Mouse (Mus musculus): ENCODE data around the gene Lekr1. TPM values are rescaled to one million over a fixed set of nuclear protein-coding genes. Genes with fewer than 3 reads are reported as not detected.

Gene Lekr1
- total and polyA plus RNA-seq, 3 experiments = 1.8 to 2.5 TPM; not detected in 1

GRCm38 (mm10) chr3:65858118-65858517, 192.1 kb downstream of the Lekr1 start:
- H3K9ac ChIP-seq (ENCODE audit: control insufficient read depth, low read depth, low read length, poor library complexity, severe bottlenecking) = no peak overlapping the region
- TF ChIP-seq TCF12 (IDR thresholded peaks at IDR 0.05; ENCODE audit: low read depth, low read length) = no peak
- no peak for TF ChIP-seq GABPA (IDR thresholded peaks at IDR 0.05; ENCODE audit: low read depth, low read length)
- TF ChIP-seq POLR2A (IDR thresholded peaks at IDR 0.05; ENCODE audit: control insufficient read depth in 1 of 2, insufficient read depth in 1 of 2, low read depth in 1 of 2, low read length in 2 of 2, poor library complexity in 1 of 2) = no peak
- no peak for TF ChIP-seq RCOR1 (IDR thresholded peaks at IDR 0.05; ENCODE audit: low read depth, low read length)
- no peak for TF ChIP-seq MYB (IDR thresholded peaks at IDR 0.05; ENCODE audit: low read depth, low read length)
- TF ChIP-seq MAZ (IDR thresholded peaks at IDR 0.05; ENCODE audit: low read depth, low read length) = no peak
- TF ChIP-seq MAX (IDR thresholded peaks at IDR 0.05; ENCODE audit: low read length) = no peak
- TF ChIP-seq MEF2A (IDR thresholded peaks at IDR 0.05; ENCODE audit: extremely low read depth, insufficient replicate concordance, low read depth, low read length, poor library complexity, severe bottlenecking) = no peak
- no peak for TF ChIP-seq ETS1 (IDR thresholded peaks at IDR 0.05; ENCODE audit: low read depth, low read length)
- TF ChIP-seq MXI1 (IDR thresholded peaks at IDR 0.05; ENCODE audit: low read depth, low read length) = no peak
- TF ChIP-seq CHD2 (IDR thresholded peaks at IDR 0.05; ENCODE audit: low read length) = no peak
- no peak for TF ChIP-seq TAL1 (IDR thresholded peaks at IDR 0.05; ENCODE audit: low read length)
- no peak for TF ChIP-seq MYC (IDR thresholded peaks at IDR 0.05; ENCODE audit: low read depth, low read length)
- TF ChIP-seq NELFE (IDR thresholded peaks at IDR 0.05; ENCODE audit: low read depth, low read length) = no peak
- no peak for TF ChIP-seq CHD1 (IDR thresholded peaks at IDR 0.05; ENCODE audit: low read depth, low read length)
- no peak for TF ChIP-seq ZKSCAN1 (IDR thresholded peaks at IDR 0.05; ENCODE audit: low read depth, low read length)
- no peak for TF ChIP-seq NRF1 (IDR thresholded peaks at IDR 0.05; ENCODE audit: insufficient read depth, low read depth, low read length, poor library complexity, severe bottlenecking)
- no peak for TF ChIP-seq TBP (IDR thresholded peaks at IDR 0.05; ENCODE audit: low read depth, low read length)
- no peak for TF ChIP-seq ZNF384 (IDR thresholded peaks at IDR 0.05; ENCODE audit: low read depth, low read length)
- no peak for TF ChIP-seq MAFK (IDR thresholded peaks at IDR 0.05; ENCODE audit: borderline replicate concordance, low read depth, low read length)

DNA sequence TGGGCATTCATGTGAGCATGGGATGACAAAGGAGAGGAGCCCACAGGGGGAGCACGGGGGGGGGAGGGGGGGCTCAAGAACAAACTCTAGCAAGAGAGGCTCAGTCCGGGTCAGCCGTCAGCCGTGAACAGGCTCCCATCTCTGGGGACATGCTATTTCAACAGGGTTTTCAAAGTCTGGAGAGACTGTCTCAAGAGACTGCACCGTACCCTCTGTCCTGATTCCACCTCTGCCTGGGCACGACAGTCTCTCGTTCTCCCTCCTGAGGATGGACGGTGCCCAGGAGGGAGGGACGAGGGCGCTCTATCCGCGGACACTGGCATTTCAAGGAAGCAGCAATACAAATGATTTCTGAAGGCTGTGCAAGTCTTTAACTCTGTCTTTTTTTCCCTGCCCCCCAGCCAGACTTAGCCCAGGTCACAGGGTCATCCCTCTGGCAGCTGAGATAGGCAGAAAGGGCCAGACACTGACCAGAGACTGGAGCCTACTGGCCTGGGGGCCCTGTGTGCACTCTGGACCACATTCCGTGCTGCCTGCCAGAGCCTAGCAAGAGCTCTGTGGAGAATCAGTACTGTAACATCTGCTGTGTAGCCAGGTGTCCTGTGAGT, 192.8 kb downstream of the Lekr1 start:
- Histone ChIP-seq H3K36me3 (ENCODE audit: control insufficient read depth in 1 of 2, insufficient read depth in 2 of 2, low read length in 2 of 2) (no peaks in the 10 kb centered on the region), H3K27ac (ENCODE audit: control insufficient read depth, low read depth, low read length) (no peak overlapping the region), H3K27me3 (ENCODE audit: control insufficient read depth in 1 of 2, insufficient read depth in 2 of 2, low read length in 2 of 2) (peaks cover 2 to 8% of the 10 kb centered on the region in 2 experiments; a peak in 3 of 4 replicates), H3K9me3 (replicated peaks; ENCODE audit: insufficient read depth, low read length) (no peaks in the 10 kb centered on the region), H3K9ac (ENCODE audit: control insufficient read depth, low read depth, low read length, poor library complexity, severe bottlenecking) (no peak overlapping the region), H3K4me3 (ENCODE audit: control insufficient read depth in 1 of 2, insufficient read depth in 1 of 2, low read depth in 2 of 2, low read length in 2 of 2) (no peak overlapping the region), H3K4me1 (ENCODE audit: control insufficient read depth in 1 of 2, insufficient read depth in 2 of 2, low read length in 2 of 2) (no peaks in the 10 kb centered on the region), H3K79me2 (ENCODE audit: control insufficient read depth, insufficient read depth, low read length, poor library complexity) (no peaks in the 10 kb centered on the region)
- TF ChIP-seq ZKSCAN1 (IDR thresholded peaks at IDR 0.05; ENCODE audit: low read depth, low read length) (no peak), TBP (IDR thresholded peaks at IDR 0.05; ENCODE audit: low read depth, low read length) (no peak), MAFK (IDR thresholded peaks at IDR 0.05; ENCODE audit: borderline replicate concordance, low read depth, low read length) (no peak), POLR2A (IDR thresholded peaks at IDR 0.05; ENCODE audit: control insufficient read depth in 1 of 2, insufficient read depth in 1 of 2, low read depth in 1 of 2, low read length in 2 of 2, poor library complexity in 1 of 2) (no peak), ZMIZ1 (IDR thresholded peaks at IDR 0.05; ENCODE audit: low read depth, low read length) (no peak), ZNF384 (IDR thresholded peaks at IDR 0.05; ENCODE audit: low read depth, low read length) (no peak), ELF1 (IDR thresholded peaks at IDR 0.05; ENCODE audit: low read depth, low read length) (no peak), MEF2A (IDR thresholded peaks at IDR 0.05; ENCODE audit: extremely low read depth, insufficient replicate concordance, low read depth, low read length, poor library complexity, severe bottlenecking) (no peak), JUND (IDR thresholded peaks at IDR 0.05; ENCODE audit: low read depth, low read length) (no peak), CTCF (IDR thresholded peaks at IDR 0.05 in 2 of 3, conservative IDR thresholded peaks at IDR 0.05 in 1 of 3; ENCODE audit: control insufficient read depth in 1 of 3, insufficient read depth in 1 of 3, low read depth in 2 of 3, low read length in 3 of 3, poor library complexity in 1 of 3, severe bottlenecking in 1 of 3) (no peak), GATA1 (IDR thresholded peaks at IDR 0.05; ENCODE audit: low read depth, low read length) (no peak), NRF1 (IDR thresholded peaks at IDR 0.05; ENCODE audit: insufficient read depth, low read depth, low read length, poor library complexity, severe bottlenecking) (no peak), MXI1 (IDR thresholded peaks at IDR 0.05; ENCODE audit: low read depth, low read length) (no peak), GABPA (IDR thresholded peaks at IDR 0.05; ENCODE audit: low read depth, low read length) (no peak), NELFE (IDR thresholded peaks at IDR 0.05; ENCODE audit: low read depth, low read length) (no peak), RAD21 (IDR thresholded peaks at IDR 0.05; ENCODE audit: low read depth, low read length) (no peak)
- DNase-seq (ENCODE audit: low read depth, low spot score) = no peak

More at GRCm38 (mm10) chr3:65858118-65858517, 192.1 kb downstream of the Lekr1 start:
- H3K27ac ChIP-seq (ENCODE audit: control insufficient read depth, low read depth, low read length) = no peak overlapping the region
- H3K4me3 ChIP-seq (ENCODE audit: control insufficient read depth in 1 of 2, insufficient read depth in 1 of 2, low read depth in 2 of 2, low read length in 2 of 2) = no peak overlapping the region
- H3K27me3 ChIP-seq (ENCODE audit: control insufficient read depth in 1 of 2, insufficient read depth in 2 of 2, low read length in 2 of 2) = peaks cover 2 to 8% of the 10 kb centered on the region in 2 experiments; a peak in 3 of 4 replicates
- no peaks in the 10 kb centered on the region for H3K9me3 ChIP-seq (replicated peaks; ENCODE audit: insufficient read depth, low read length)
- H3K79me2 ChIP-seq (ENCODE audit: control insufficient read depth, insufficient read depth, low read length, poor library complexity) = no peaks in the 10 kb centered on the region
- H3K36me3 ChIP-seq (ENCODE audit: control insufficient read depth in 1 of 2, insufficient read depth in 2 of 2, low read length in 2 of 2) = no peaks in the 10 kb centered on the region
- H3K4me1 ChIP-seq (ENCODE audit: control insufficient read depth in 1 of 2, insufficient read depth in 2 of 2, low read length in 2 of 2) = no peaks in the 10 kb centered on the region
- no peak for DNase-seq (ENCODE audit: low read depth, low spot score)

Measured in MEL (cell line).